Mouse (Mus musculus): ENCODE measurements around the gene Synpo2l. TPM values are rescaled to one million over a fixed set of nuclear protein-coding genes. Genes with fewer than 3 reads are reported as not detected.

Synpo2l gene
- total RNA-seq, 2 experiments from 2014 or later, result 0.56 TPM; not detected in 1

DNA sequence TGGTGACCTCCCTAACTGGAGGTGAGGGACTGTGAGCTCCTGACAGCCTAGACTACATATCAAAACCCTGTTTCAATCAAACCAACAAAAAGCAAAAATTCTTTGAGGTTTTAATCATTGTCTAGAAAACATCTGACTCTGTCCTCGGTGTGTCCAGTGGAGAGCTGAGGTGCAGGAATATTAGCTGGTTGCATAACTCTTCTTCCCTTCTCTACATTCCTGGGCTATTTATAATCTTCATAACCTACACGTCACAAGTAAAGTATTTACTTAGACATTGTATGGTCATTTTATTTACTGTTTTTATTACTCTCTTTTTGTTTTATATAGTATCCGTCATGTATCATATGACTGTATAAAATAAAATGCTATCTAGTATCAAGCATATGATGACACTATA lies 58.6 kb downstream of the Synpo2l start:
- ATAC-seq (replicated peaks; ENCODE audit: poor library complexity, severe bottlenecking), result no peak

Other genes starting within 250 kb of the Synpo2l start
- gene Cfap70, start 216.1 kb downstream of the Synpo2l start, total RNA-seq (2014; fragmentation: Nextera tagmentation), result not detected in 2 replicates
- gene Cfap70, start 216.1 kb downstream of the Synpo2l start, total RNA-seq (2017), result not detected in 2 replicates
- 56.9 and 70.7 TPM in 2 replicates for gene Anxa7, start 188.2 kb downstream of the Synpo2l start, total RNA-seq (2014; fragmentation: Nextera tagmentation)
- 59.0 and 59.1 TPM in 2 replicates for gene Anxa7, start 188.2 kb downstream of the Synpo2l start, total RNA-seq (2017)
- 3.2 and 4.4 TPM in 2 replicates for gene Mss51, start 171.5 kb downstream of the Synpo2l start, total RNA-seq (2014; fragmentation: Nextera tagmentation)
- 0.72 and 1.3 TPM in 2 replicates for gene Mss51, start 171.5 kb downstream of the Synpo2l start, total RNA-seq (2017)
- 108 and 132 TPM in 2 replicates for gene Ppp3cb, start 121.8 kb downstream of the Synpo2l start, total RNA-seq (2014; fragmentation: Nextera tagmentation)
- 52.9 and 74.9 TPM in 2 replicates for gene Ppp3cb, start 121.8 kb downstream of the Synpo2l start, total RNA-seq (2017)
- gene Usp54, start 27.3 kb downstream of the Synpo2l start, total RNA-seq (2014; fragmentation: Nextera tagmentation), result 5.1 and 9.4 TPM in 2 replicates
- gene Usp54, start 27.3 kb downstream of the Synpo2l start, total RNA-seq (2017), result 4.1 and 4.6 TPM in 2 replicates
- not detected in 2 replicates for gene Myoz1, start 11.8 kb downstream of the Synpo2l start, total RNA-seq (2014; fragmentation: Nextera tagmentation)
- gene Myoz1, start 11.8 kb downstream of the Synpo2l start, total RNA-seq (2017), result not detected in 2 replicates
- 102 and 121 TPM in 2 replicates for gene Sec24c, start 6.0 kb upstream of the Synpo2l start, total RNA-seq (2014; fragmentation: Nextera tagmentation)
- gene Sec24c, start 6.0 kb upstream of the Synpo2l start, total RNA-seq (2017), result 88.3 and 103 TPM in 2 replicates
- gene Fut11, start 26.6 kb upstream of the Synpo2l start, total RNA-seq (2014; fragmentation: Nextera tagmentation), result 9.0 and 9.3 TPM in 2 replicates
- 7.5 and 9.3 TPM in 2 replicates for gene Fut11, start 26.6 kb upstream of the Synpo2l start, total RNA-seq (2017)
- 193 and 202 TPM in 2 replicates for gene Chchd1, start 34.7 kb upstream of the Synpo2l start, total RNA-seq (2014; fragmentation: Nextera tagmentation)
- gene Chchd1, start 34.7 kb upstream of the Synpo2l start, total RNA-seq (2017), result 130 and 186 TPM in 2 replicates
- 47.5 and 51.8 TPM in 2 replicates for gene Zswim8, start 39.2 kb upstream of the Synpo2l start, total RNA-seq (2014; fragmentation: Nextera tagmentation)
- gene Zswim8, start 39.2 kb upstream of the Synpo2l start, total RNA-seq (2017), result 21.1 and 23.2 TPM in 2 replicates
- 24.5 and 27.8 TPM in 2 replicates for gene Ndst2, start 66.2 kb upstream of the Synpo2l start, total RNA-seq (2014; fragmentation: Nextera tagmentation)
- 6.2 and 7.2 TPM in 2 replicates for gene Ndst2, start 66.2 kb upstream of the Synpo2l start, total RNA-seq (2017)
- 28.0 and 35.2 TPM in 2 replicates for gene Camk2g, start 125.7 kb upstream of the Synpo2l start, total RNA-seq (2014; fragmentation: Nextera tagmentation)
- gene Camk2g, start 125.7 kb upstream of the Synpo2l start, total RNA-seq (2017), result 50.3 and 65.9 TPM in 2 replicates
- 2.9 and 4.2 TPM in 2 replicates for gene Plau, start 168.3 kb upstream of the Synpo2l start, total RNA-seq (2014; fragmentation: Nextera tagmentation)
- 7.5 and 9.1 TPM in 2 replicates for gene Plau, start 168.3 kb upstream of the Synpo2l start, total RNA-seq (2017)